Mouse (Mus musculus) CD4-positive, CD25-positive, alpha-beta regulatory T cell (primary cell): Measurements from ENCODE around the gene Rpap2. TPM values are rescaled to one million over a fixed set of nuclear protein-coding genes. Genes with fewer than 3 reads are reported as not detected.

Source experiments
- polyA plus RNA-seq: library from polyadenylated mRNA; unstranded; fragments of 100-300 nt; shearing (Covaris generic); gene quantifications from one replicate; pipeline ENCODE4 v1.2.1, GENCODE M21; 2017

Gene Rpap2
- 33.4 TPM for polyA plus RNA-seq

GRCm38 (mm10) chr5:107597301-107598077, at the start of gene Rpap2, which contains the start of gene Glmn:
Gene Rpap2 (plus strand): TSS chr5:107597373.
Gene Glmn (minus strand): TSS chr5:107597888.

Other genes starting within 250 kb of the Rpap2 start
- 2.3 TPM for gene Ephx4, start 194.6 kb upstream of the Rpap2 start, polyA plus RNA-seq
- not detected for gene Lpcat2b, start 165.8 kb upstream of the Rpap2 start, polyA plus RNA-seq
- 7.9 TPM for gene Btbd8, start 159.4 kb upstream of the Rpap2 start, polyA plus RNA-seq
- gene Gm42669, start 89.8 kb upstream of the Rpap2 start, polyA plus RNA-seq = 0.35 TPM
- gene 1700028K03Rik, start 62.7 kb upstream of the Rpap2 start, polyA plus RNA-seq = 0.19 TPM
- 18.3 TPM for gene Glmn, start 515 bp downstream of the Rpap2 start, polyA plus RNA-seq
- 45.5 TPM for gene Gfi1, start 128.7 kb downstream of the Rpap2 start, polyA plus RNA-seq
- not detected for gene Ube2d2b, start 232.7 kb downstream of the Rpap2 start, polyA plus RNA-seq